Mouse (Mus musculus): ENCODE data around the gene Gm9507.

GRCm38 (mm10) chr10:77769727-77770126, 41.9 kb downstream of the Gm9507 start:
- TF ChIP-seq CTCF (IDR thresholded peaks at IDR 0.05; ENCODE audit: borderline replicate concordance, extremely low read depth, insufficient read depth, insufficient read length) = no peak
- no peak for TF ChIP-seq POLR2A (IDR thresholded peaks at IDR 0.05; ENCODE audit: borderline replicate concordance, extremely low read depth, insufficient read depth, insufficient read length, poor library complexity, severe bottlenecking)
